ENCODE assay signal across 8 mouse cellular contexts in the genomic region with DNA sequence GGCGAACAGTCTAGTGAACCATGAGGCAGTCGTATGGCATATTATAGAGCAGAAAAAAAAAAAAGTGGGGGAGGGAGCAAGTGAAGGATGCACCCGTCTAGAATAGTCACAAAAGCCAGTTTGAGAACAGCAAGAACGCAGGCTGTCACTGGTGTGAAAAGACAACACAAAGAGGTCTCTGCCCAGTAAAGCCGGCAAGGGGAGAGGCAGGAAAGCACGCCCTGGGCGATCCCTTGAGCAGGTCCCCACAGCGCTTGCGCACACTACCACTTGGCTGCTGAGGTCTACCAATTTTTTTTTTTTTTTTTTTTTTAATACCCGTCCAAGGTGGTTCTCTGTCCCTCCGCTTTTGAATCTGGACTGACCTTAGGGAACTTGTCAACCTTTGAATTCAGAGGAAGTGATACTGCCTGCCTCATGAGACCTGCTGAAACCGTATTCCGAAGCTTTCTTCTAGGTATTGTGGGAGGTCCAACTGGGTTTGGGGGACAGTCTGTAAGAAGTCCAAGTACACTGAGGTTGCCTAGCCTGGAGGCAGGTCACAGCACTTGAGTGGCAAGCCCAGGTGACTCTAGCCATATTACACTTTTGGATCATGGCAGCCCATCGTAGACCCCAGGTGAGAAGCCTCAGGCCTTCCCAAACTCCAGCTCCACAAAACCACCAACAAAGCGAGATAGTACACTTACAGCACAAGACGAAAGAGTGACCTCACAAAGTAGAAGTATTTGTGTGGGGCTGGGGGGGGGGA.
DNase-seq lines count a peak whose midpoint lies in the region; ATAC-seq and TF ChIP-seq lines count a peak whose summit lies in the region.

No protein-coding gene starts in this region.

- TF ChIP-seq CTCF in lung, embryonic 14.5 days (IDR thresholded peaks at IDR 0.05; ENCODE audit: low read depth), result no peak

- peaks cover 30% of the 10 kb centered on the region for H3K4me1 ChIP-seq in embryonic facial prominence, embryonic 15.5 days
- H3K4me1 ChIP-seq in hindbrain, embryonic 14.5 days (replicated peaks; ENCODE audit: control insufficient read depth, insufficient read depth, low read length), result peaks cover 27% of the 10 kb centered on the region
- H3K4me1 ChIP-seq in lung, embryonic 14.5 days (ENCODE audit: insufficient read depth), result no peaks in the 10 kb centered on the region; the same call in 1 of the 2 replicates

- H3K4me3 ChIP-seq in embryonic facial prominence, embryonic 15.5 days (replicated peaks), result peak overlapping the region; percentile 49
- peak overlapping the region; percentile 39 for H3K4me3 ChIP-seq in hindbrain, embryonic 14.5 days (replicated peaks; ENCODE audit: low read length)
- peak overlapping the region; percentile 45 for H3K4me3 ChIP-seq in lung, embryonic 14.5 days (ENCODE audit: low read depth, low read length)

- no peak for ATAC-seq in embryonic facial prominence, embryonic 15.5 days (ENCODE audit: insufficient number of reproducible peaks, low FRiP score, low TSS enrichment, low read depth)
- ATAC-seq in hindbrain, embryonic 14.5 days (ENCODE audit: low FRiP score), result 0 out of 2 replicates have a peak, but pooled peaks have one; percentile 29
- ATAC-seq in lung, embryonic 14.5 days (ENCODE audit: insufficient read depth), result no peak
- no peak for ATAC-seq in inflammation-experienced regulatory T-cells, adult 6 months

- peak; percentile 40 to 64 for DNase-seq in adrenal gland, postnatal 36 days
- no peak for DNase-seq in adrenal gland, adult 8-10 months
- DNase-seq in ES-CJ7 (ENCODE audit: low read depth, low spot score), result peak; percentile 80
- peak; percentile 74 for DNase-seq in hindbrain, embryonic 14.5 days (ENCODE audit: low spot score)
- peak; percentile 59 for DNase-seq in lung, embryonic 14.5 days
- peak; percentile 18 for DNase-seq in splenic B cell, adult 2 months (ENCODE audit: low read depth, low spot score)

- no peaks in the 10 kb centered on the region for H3K36me3 ChIP-seq in embryonic facial prominence, embryonic 15.5 days
- H3K36me3 ChIP-seq in hindbrain, embryonic 14.5 days (replicated peaks; ENCODE audit: control insufficient read depth, insufficient read depth), result no peaks in the 10 kb centered on the region
- no peaks in the 10 kb centered on the region for H3K36me3 ChIP-seq in lung, embryonic 14.5 days (ENCODE audit: insufficient read depth)
- H3K36me3 ChIP-seq in splenic B cell, adult 2 months (ENCODE audit: control insufficient read depth, insufficient read depth, low read length, poor library complexity, severe bottlenecking), result no peaks in the 10 kb centered on the region

- peak overlapping the region; percentile 87 for H3K4me2 ChIP-seq in embryonic facial prominence, embryonic 15.5 days (replicated peaks)
- peak overlapping the region; percentile 93 for H3K4me2 ChIP-seq in hindbrain, embryonic 14.5 days (replicated peaks)
- peak overlapping the region; percentile 93 for H3K4me2 ChIP-seq in lung, embryonic 14.5 days

- no peaks in the 10 kb centered on the region for H3K9me3 ChIP-seq in embryonic facial prominence, embryonic 15.5 days (replicated peaks)
- no peaks in the 10 kb centered on the region for H3K9me3 ChIP-seq in hindbrain, embryonic 14.5 days (ENCODE audit: control insufficient read depth, low read length)
- no peaks in the 10 kb centered on the region for H3K9me3 ChIP-seq in lung, embryonic 14.5 days (ENCODE audit: low read depth, low read length)

- 25% methylated on average over 16 of the region's 16 CpGs for WGBS in embryonic facial prominence, embryonic 15.5 days
- WGBS in hindbrain, embryonic 14.5 days, result 23% methylated on average over 16 of the region's 16 CpGs
- 28% methylated on average over 16 of the region's 16 CpGs for WGBS in lung, embryonic 14.5 days

- 0 out of 2 replicates have a peak, but pooled peaks cover 5% of the 10 kb centered on the region for H3K27me3 ChIP-seq in embryonic facial prominence, embryonic 15.5 days
- H3K27me3 ChIP-seq in hindbrain, embryonic 14.5 days (ENCODE audit: control insufficient read depth, insufficient read depth, low read length), result no peaks in the 10 kb centered on the region
- peaks cover 12% of the 10 kb centered on the region; the same call in 1 of the 2 replicates for H3K27me3 ChIP-seq in lung, embryonic 14.5 days (ENCODE audit: insufficient read depth, low read length)
- H3K27me3 ChIP-seq in splenic B cell, adult 2 months (ENCODE audit: control insufficient read depth, insufficient read depth, low read length, poor library complexity, severe bottlenecking), result peaks cover 1% of the 10 kb centered on the region; the same call in 1 of the 2 replicates

- H3K9ac ChIP-seq in embryonic facial prominence, embryonic 15.5 days, result no peak overlapping the region
- peak overlapping the region; percentile 83 for H3K9ac ChIP-seq in hindbrain, embryonic 14.5 days
- peak overlapping the region; percentile 60 for H3K9ac ChIP-seq in lung, embryonic 14.5 days

- no peak overlapping the region for H3K27ac ChIP-seq in embryonic facial prominence, embryonic 15.5 days (replicated peaks)
- H3K27ac ChIP-seq in hindbrain, embryonic 14.5 days, result peak overlapping the region; percentile 95
- H3K27ac ChIP-seq in lung, embryonic 14.5 days (ENCODE audit: low read depth), result no peak overlapping the region
